Mouse (Mus musculus): ENCODE measurements around the gene Hint2. TPM values are rescaled to one million over a fixed set of nuclear protein-coding genes. Genes with fewer than 3 reads are reported as not detected.

Gene Hint2
- total RNA-seq, 1 experiment: 46.0 TPM

DNA sequence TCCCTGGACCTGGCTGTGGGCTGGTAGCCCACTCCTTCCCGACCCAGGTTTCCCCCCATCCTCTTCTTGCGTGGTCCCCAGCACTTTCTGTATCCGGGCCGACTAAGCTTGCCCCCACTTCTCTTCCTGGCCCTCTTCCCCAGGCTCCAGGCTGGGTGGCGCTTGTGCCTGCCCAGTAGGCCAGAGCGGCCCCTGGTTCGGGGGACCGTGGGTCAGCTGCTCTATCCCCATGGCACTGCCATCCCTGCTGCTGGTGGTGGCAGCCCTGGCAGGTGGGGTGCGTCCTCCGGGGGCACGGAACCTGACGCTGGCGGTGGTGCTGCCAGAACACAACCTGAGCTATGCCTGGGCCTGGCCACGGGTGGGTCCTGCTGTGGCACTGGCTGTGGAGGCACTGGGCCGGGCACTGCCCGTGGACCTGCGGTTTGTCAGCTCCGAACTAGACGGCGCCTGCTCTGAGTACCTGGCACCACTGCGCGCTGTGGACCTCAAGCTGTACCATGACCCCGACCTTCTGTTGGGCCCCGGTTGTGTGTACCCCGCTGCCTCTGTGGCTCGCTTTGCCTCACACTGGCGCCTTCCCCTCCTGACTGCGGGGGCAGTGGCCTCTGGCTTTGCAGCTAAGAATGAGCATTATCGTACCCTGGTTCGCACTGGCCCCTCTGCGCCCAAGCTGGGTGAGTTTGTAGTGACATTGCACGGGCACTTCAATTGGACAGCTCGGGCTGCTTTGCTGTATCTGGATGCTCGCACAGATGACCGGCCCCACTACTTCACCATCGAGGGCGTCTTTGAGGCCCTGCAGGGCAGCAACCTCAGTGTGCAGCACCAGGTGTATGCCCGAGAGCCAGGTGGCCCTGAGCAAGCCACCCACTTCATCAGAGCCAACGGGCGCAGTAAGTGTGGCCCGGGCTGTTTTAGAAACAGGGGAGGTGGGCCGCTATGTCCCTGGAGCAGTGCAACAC is 24.0 kb downstream of the Hint2 start:
- in situ Hi-C loops (cut with MboI; ENCODE audit: low sequenced_read_pairs in 2 of 2, unreplicated experiment in 2 of 2): no loop called here
- no peaks in the 10 kb centered on the region for H3K36me3 ChIP-seq (ENCODE audit: control insufficient read depth, insufficient read depth, low read length, poor library complexity, severe bottlenecking)
- no peak for DNase-seq (ENCODE audit: low read depth, low spot score)
- no peaks in the 10 kb centered on the region for H3K9me3 ChIP-seq (ENCODE audit: control insufficient read depth, insufficient read depth, low read depth, low read length)
- peak overlapping the region; percentile 79 to 84 for H3K4me3 ChIP-seq (ENCODE audit: insufficient read depth in 1 of 2, low read depth in 1 of 2, low read length in 2 of 2, poor library complexity in 1 of 2, severe bottlenecking in 1 of 2)
- TF ChIP-seq HCFC1 (IDR thresholded peaks at IDR 0.05; ENCODE audit: borderline replicate concordance, insufficient read depth, low read length) (no peak), ZNF384 (IDR thresholded peaks at IDR 0.05; ENCODE audit: low read depth, low read length) (no peak), ZC3H11A (IDR thresholded peaks at IDR 0.05; ENCODE audit: borderline replicate concordance, low read depth, low read length) (no peak), CHD2 (IDR thresholded peaks at IDR 0.05; ENCODE audit: low read depth, low read length) (no peak), MAFK (IDR thresholded peaks at IDR 0.05; ENCODE audit: insufficient read depth, low read depth, low read length) (no peak)
- peaks cover 0 to 13% of the 10 kb centered on the region in 2 experiments; a peak in 1 of 4 replicates for H3K4me1 ChIP-seq (ENCODE audit: control insufficient read depth in 2 of 2, insufficient read depth in 2 of 2, low read length in 2 of 2, poor library complexity in 1 of 2)
- no peak overlapping the region for H3K27ac ChIP-seq (ENCODE audit: insufficient read depth, low read depth, low read length, poor library complexity, severe bottlenecking)
- peak overlapping the region; percentile 10; the same call in 1 of the 2 replicates for H3K9ac ChIP-seq (ENCODE audit: insufficient read depth, low read depth, low read length, poor library complexity, severe bottlenecking)

DNA sequence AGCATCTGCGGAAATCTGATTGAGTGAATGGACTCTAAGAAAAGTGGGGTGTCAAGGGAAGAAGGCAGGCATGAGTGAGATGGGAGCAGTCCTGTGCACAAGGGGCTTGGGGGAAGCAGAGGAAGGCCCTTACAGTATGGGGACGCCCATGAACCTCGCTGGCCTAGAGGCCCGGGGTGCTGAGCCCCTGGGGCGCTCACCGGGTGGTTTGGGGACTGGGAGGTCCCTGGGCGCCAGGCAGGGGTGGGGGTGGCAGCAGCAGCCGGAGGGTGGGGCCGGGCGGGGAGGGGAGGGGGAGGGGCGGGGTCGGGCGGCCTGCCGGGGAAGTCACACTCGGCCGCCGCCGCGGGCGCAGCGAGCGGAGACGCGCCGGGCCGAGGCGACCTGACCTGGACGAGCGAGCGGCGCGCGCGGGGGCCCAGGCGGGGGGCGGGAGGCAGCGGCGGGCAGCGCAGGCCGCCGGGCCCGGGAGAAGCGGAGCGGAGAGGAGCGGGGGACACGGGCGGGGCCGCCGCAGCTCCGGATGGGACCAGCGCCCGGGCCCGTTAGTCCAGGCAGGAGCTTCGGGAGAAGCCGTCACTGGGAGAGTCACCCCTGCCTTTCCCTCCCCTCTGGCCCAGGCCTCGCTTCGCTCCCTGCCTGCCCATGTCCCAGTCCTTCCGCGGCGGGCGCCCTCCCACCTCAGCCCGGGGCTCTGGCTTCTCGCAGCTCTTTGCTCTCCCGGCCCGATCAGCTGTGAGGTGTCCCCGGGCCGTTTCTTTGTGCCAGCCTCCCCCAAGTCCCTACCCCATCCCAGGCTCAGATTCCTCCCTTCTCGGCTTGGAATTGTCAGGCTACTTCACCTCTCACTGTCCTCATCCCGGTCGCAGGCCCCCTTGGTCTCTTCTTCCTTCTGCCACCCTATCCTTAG is 25.0 kb downstream of the Hint2 start, which contains the start of gene Npr2:
TSS of gene Npr2 (plus strand) at position 890 of the 910 bp plus-strand sequence.
- H3K9me3 ChIP-seq (ENCODE audit: control insufficient read depth, insufficient read depth, low read depth, low read length): no peaks in the 10 kb centered on the region
- H3K27ac ChIP-seq (ENCODE audit: insufficient read depth, low read depth, low read length, poor library complexity, severe bottlenecking): no peak within 1 kb of the TSS
- TF ChIP-seq HCFC1 (IDR thresholded peaks at IDR 0.05; ENCODE audit: borderline replicate concordance, insufficient read depth, low read length): no peak
- no peak for TF ChIP-seq ZNF384 (IDR thresholded peaks at IDR 0.05; ENCODE audit: low read depth, low read length)
- TF ChIP-seq CHD2 (IDR thresholded peaks at IDR 0.05; ENCODE audit: low read depth, low read length): no peak
- no peak for TF ChIP-seq MAFK (IDR thresholded peaks at IDR 0.05; ENCODE audit: insufficient read depth, low read depth, low read length)
- TF ChIP-seq ZC3H11A (IDR thresholded peaks at IDR 0.05; ENCODE audit: borderline replicate concordance, low read depth, low read length): no peak
- H3K4me1 ChIP-seq (ENCODE audit: control insufficient read depth in 2 of 2, insufficient read depth in 2 of 2, low read length in 2 of 2, poor library complexity in 1 of 2): peaks cover 0 to 13% of the 10 kb centered on the region in 2 experiments; a peak in 1 of 4 replicates
- H3K4me3 ChIP-seq (ENCODE audit: insufficient read depth in 1 of 2, low read depth in 1 of 2, low read length in 2 of 2, poor library complexity in 1 of 2, severe bottlenecking in 1 of 2): peak within 1 kb of the TSS; percentile 79 to 84
- no peak for DNase-seq (ENCODE audit: low read depth, low spot score)
- in situ Hi-C loops (cut with MboI; ENCODE audit: low sequenced_read_pairs in 2 of 2, unreplicated experiment in 2 of 2): no loop called here
- peak within 1 kb of the TSS; percentile 78 for H3K9ac ChIP-seq (ENCODE audit: insufficient read depth, low read depth, low read length, poor library complexity, severe bottlenecking)
- H3K36me3 ChIP-seq (ENCODE audit: control insufficient read depth, insufficient read depth, low read length, poor library complexity, severe bottlenecking): no peaks in the 10 kb centered on the region

DNA sequence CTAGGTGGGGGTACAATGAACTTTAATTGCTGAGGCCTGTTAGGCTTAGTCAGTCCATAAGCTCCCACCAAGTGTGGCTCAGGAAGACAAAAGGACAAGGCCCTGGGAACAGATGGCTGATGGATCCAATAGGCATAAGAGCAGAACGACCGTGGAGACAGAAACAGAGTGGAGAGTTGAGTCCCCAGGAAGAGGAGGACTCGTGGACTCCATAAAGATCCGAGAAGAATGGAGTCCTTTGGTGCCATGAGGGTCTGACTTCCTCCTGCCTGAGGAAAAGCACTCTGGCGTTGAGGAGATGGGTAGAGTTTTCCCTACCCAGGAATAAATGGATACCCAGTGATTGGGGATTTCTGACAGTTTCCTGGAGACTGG is 25.6 kb downstream of the Hint2 start:
- in situ Hi-C loops (cut with MboI; ENCODE audit: low sequenced_read_pairs in 2 of 2, unreplicated experiment in 2 of 2): no loop called here
- Histone ChIP-seq H3K9me3 (ENCODE audit: control insufficient read depth, insufficient read depth, low read depth, low read length) (no peaks in the 10 kb centered on the region), H3K4me3 (ENCODE audit: insufficient read depth in 1 of 2, low read depth in 1 of 2, low read length in 2 of 2, poor library complexity in 1 of 2, severe bottlenecking in 1 of 2) (no peak overlapping the region), H3K9ac (ENCODE audit: insufficient read depth, low read depth, low read length, poor library complexity, severe bottlenecking) (no peak overlapping the region), H3K36me3 (ENCODE audit: control insufficient read depth, insufficient read depth, low read length, poor library complexity, severe bottlenecking) (no peaks in the 10 kb centered on the region), H3K4me1 (ENCODE audit: control insufficient read depth in 2 of 2, insufficient read depth in 2 of 2, low read length in 2 of 2, poor library complexity in 1 of 2) (peaks cover 0 to 13% of the 10 kb centered on the region in 2 experiments; a peak in 1 of 4 replicates), H3K27ac (ENCODE audit: insufficient read depth, low read depth, low read length, poor library complexity, severe bottlenecking) (no peak overlapping the region)
- DNase-seq (ENCODE audit: low read depth, low spot score): no peak
- TF ChIP-seq MAFK (IDR thresholded peaks at IDR 0.05; ENCODE audit: insufficient read depth, low read depth, low read length) (no peak), CHD2 (IDR thresholded peaks at IDR 0.05; ENCODE audit: low read depth, low read length) (no peak), ZC3H11A (IDR thresholded peaks at IDR 0.05; ENCODE audit: borderline replicate concordance, low read depth, low read length) (no peak), HCFC1 (IDR thresholded peaks at IDR 0.05; ENCODE audit: borderline replicate concordance, insufficient read depth, low read length) (no peak), ZNF384 (IDR thresholded peaks at IDR 0.05; ENCODE audit: low read depth, low read length) (no peak)

DNA sequence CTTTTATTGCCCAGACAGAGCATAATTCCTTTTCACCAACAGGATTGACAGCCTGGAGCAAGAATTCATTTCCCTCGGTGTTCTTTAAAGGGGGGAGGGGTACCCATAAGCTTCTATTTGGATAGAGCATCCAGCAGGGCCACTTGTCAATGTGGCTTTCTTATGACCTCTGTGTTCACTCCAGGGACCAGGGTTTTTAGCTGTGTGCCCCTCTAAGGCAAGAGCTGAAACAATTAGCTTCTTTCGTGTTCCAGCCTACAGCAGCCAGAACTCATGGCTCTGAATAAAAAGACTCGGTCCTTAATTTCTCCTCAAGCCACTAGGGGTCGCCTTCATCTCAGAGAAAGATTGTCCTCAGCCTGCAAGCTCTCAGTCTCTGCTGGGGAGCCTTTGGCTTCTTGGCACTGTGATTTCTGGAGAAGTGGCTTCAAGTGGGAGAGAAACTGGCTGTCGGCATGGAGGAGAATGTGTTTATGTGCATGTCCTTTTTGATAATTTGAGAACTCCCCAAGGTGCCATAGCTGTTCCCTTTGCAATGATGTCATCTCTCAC is 26.2 kb downstream of the Hint2 start:
- H3K27ac ChIP-seq (ENCODE audit: insufficient read depth, low read depth, low read length, poor library complexity, severe bottlenecking): no peak overlapping the region

More for the DNA sequence above, 26.2 kb downstream of the Hint2 start:
- peak; percentile 79 for DNase-seq (ENCODE audit: low read depth, low spot score)
- in situ Hi-C loops (cut with MboI; ENCODE audit: low sequenced_read_pairs in 2 of 2, unreplicated experiment in 2 of 2): no loop called here
- Histone ChIP-seq H3K9ac (ENCODE audit: insufficient read depth, low read depth, low read length, poor library complexity, severe bottlenecking) (no peak overlapping the region), H3K4me3 (ENCODE audit: insufficient read depth in 1 of 2, low read depth in 1 of 2, low read length in 2 of 2, poor library complexity in 1 of 2, severe bottlenecking in 1 of 2) (no peak overlapping the region), H3K4me1 (ENCODE audit: control insufficient read depth in 2 of 2, insufficient read depth in 2 of 2, low read length in 2 of 2, poor library complexity in 1 of 2) (peaks cover 0 to 13% of the 10 kb centered on the region in 2 experiments; a peak in 1 of 4 replicates), H3K36me3 (ENCODE audit: control insufficient read depth, insufficient read depth, low read length, poor library complexity, severe bottlenecking) (no peaks in the 10 kb centered on the region), H3K9me3 (ENCODE audit: control insufficient read depth, insufficient read depth, low read depth, low read length) (no peaks in the 10 kb centered on the region)
- TF ChIP-seq CHD2 (IDR thresholded peaks at IDR 0.05; ENCODE audit: low read depth, low read length) (no peak), ZC3H11A (IDR thresholded peaks at IDR 0.05; ENCODE audit: borderline replicate concordance, low read depth, low read length) (peak; percentile 20; the same call in 1 of the 2 replicates)

All from ES-E14 (cell line).